Mouse (Mus musculus) G1E (cell line): ENCODE data around the gene Ptx4.
"Not testable (repeated sequence)": the region's sequence is repeated elsewhere in the genome, so short reads cannot be mapped to it uniquely, and the experiment has no call there.

Experiments
- CTCF ChIP-seq: IDR thresholded peaks from 2 replicates; pipeline ENCODE4 v1.5.1; 2012; ENCODE audit warnings: low read depth, low read length, inconsistent platforms, mixed read lengths
- GATA1 ChIP-seq: IDR thresholded peaks from 2 replicates; pipeline ENCODE4 v1.6.1; 2012; ENCODE audit warnings: borderline replicate concordance, low read length, inconsistent platforms, mixed read lengths
- POLR2AphosphoS5 ChIP-seq: IDR thresholded peaks from 2 replicates; pipeline ENCODE4 v1.6.1; 2012; ENCODE audit warnings: low read depth, low read length, inconsistent platforms; ENCODE audit not compliant: insufficient replicate concordance
- TAL1 ChIP-seq: conservative IDR thresholded peaks from 2 replicates; pipeline ENCODE4 v1.6.1; 2012; ENCODE audit warnings: low read depth, low read length, inconsistent platforms, mixed read lengths

GRCm38 (mm10) chr17:25125442-25126060 lies 5.0 kb downstream of the Ptx4 start:
- TF ChIP-seq CTCF, TAL1, GATA1, POLR2AphosphoS5: not testable (repeated sequence)
